Mouse (Mus musculus) cerebellum, adult 11 months (tissue): ENCODE data around the gene Tedc2.

Experiments used
- DNase-seq: peaks from one replicate; pipeline ENCODE4 v3.0.0; 2022

Gene Tedc2

DNA sequence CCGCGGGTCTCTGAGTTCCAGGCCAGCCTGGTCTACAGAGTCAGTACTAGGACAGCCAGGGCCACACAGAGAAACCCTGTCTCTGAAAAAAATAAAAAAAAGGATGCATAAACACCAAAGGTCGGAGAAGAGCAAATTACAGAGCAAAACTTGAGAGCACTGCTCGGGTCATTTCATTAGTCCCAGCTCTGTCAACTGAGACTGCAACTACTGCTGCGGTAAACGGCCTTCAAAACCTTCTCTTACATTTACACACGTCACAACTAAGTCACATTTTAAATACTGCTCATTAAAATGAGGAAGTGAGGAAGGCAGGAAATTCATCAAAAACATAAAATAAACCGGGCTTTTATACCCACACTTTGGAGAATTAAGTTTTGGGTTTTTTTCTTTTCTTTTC is 27.8 kb downstream of the Tedc2 start:
- no peak for DNase-seq

- no peak for DNase-seq
Measured at GRCm38 (mm10) chr17:24191481-24191880, 29.2 kb downstream of the Tedc2 start.

DNA sequence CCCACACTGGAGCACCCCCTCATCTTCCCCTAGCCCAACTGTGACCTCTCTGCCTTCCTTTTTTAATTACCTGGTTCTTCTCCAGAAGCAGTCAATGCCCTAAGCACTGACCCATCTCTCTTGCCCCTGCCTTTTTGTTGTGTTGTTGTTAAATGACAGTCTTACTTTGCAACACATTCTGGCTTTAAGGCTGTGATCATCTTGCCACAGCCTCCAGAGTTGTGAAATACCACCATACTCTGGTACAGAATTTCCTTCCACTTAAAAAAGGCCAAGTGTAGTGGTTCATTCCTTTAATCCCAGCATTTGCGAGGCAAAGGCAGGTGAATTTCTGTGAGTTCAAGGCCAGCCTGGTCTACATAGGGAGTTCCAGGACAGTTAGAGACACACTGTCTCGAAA is 29.7 kb downstream of the Tedc2 start:
- no peak for DNase-seq

- DNase-seq = no peak
Measured at GRCm38 (mm10) chr17:24174259-24174658, 46.4 kb downstream of the Tedc2 start.

- peak; percentile 58 for DNase-seq
Measured at GRCm38 (mm10) chr17:24173423-24173822, 47.2 kb downstream of the Tedc2 start.

DNA sequence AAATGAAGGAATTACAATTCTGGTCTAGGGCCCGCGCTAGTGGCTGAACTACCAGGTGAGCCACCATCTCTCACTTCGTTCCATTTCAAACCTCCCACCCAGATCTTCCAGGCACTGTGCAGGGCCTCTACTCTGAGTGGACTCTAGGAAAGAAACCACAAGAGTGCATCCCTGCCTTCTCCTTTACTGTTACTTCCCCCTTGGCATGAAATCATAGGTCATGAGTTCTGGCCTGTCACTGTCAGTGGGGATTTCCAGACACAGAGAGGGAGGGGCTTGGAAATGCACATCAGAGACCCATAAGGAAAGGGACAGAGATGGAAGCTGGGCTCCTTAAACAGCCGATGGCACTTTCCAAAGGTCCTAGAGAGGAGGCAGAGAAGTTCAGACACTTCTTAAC is 48.9 kb downstream of the Tedc2 start:
- no peak for DNase-seq

DNA sequence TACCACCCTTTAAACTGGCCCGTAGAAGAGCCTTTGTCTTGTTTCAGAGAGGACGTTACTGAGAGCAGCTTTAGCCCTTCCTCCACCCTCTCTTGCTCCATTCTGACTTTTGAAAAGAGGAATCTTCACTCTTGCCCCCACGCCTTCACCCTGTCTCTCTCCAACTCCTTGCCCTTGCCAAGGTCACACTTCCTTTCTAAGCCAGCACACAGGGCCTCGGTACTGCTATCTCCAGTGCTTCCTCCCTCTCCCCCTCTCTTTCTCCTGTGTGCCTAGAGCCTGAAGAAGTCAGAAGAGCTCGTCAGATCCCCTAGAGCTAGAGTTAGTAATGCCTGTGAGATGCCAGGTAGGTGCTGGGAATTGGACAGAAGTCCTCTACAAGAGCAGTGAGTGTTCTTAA is 49.9 kb downstream of the Tedc2 start:
- no peak for DNase-seq

DNA sequence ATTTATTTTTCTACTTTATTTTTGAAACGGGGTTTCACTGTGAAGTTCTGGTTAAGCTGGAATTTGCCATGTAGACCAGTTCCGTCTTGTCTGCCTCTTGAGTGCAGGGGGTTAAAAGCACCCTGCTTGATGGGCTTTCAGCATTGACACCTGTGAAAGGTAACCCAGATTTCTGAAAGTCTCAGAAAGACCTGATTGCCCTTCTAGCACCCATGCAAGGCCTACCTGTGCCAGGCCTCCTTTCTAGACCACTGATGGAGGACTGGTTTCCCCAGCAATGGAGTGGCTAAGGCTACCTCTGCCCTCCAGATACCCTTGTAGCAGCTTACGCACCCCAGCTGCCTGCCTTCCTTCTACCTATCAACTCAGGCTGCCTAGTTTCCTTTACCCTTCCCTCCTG is 50.5 kb downstream of the Tedc2 start:
- DNase-seq = no peak

DNA sequence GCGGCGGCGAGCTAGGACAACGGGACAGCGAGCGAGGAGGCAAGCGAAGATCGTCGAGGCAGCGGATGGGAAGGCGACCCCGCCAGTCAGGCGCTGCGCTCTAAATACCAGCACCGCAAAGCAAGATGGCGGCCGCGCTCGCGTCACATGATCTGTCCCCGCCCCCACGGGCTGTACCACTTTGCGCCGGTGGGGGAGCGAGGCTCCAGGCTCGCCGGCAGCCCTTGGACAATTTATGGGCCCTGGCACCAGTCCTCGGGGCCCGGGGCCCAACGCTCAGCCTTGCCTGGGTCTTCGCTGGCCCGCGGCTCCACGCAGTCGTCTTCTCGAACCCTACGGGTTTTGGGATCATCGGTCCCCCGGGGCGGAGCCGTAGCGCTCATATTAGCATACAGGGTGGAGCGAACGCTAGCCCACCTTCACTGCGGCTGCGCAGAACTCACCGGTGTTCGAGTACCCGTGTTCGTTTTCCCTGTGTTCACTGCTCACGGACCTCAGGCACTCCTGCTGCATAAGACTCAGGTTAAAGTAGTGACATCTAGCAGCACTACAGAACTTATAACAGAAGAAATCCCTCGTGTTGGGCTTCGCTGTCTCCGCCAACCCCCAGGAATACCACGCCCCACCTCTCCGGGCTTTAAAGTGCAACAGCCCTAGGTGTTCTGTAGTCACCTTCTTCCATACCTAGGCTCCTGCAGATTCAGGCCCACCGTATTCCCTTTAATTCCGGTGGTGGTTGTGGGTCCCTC is 51.2 kb downstream of the Tedc2 start, which contains the start of gene Atp6v0c:
Atp6v0c (minus strand) TSS at position 386 of the 749 bp plus-strand sequence.
- peak; percentile 96 for DNase-seq

DNA sequence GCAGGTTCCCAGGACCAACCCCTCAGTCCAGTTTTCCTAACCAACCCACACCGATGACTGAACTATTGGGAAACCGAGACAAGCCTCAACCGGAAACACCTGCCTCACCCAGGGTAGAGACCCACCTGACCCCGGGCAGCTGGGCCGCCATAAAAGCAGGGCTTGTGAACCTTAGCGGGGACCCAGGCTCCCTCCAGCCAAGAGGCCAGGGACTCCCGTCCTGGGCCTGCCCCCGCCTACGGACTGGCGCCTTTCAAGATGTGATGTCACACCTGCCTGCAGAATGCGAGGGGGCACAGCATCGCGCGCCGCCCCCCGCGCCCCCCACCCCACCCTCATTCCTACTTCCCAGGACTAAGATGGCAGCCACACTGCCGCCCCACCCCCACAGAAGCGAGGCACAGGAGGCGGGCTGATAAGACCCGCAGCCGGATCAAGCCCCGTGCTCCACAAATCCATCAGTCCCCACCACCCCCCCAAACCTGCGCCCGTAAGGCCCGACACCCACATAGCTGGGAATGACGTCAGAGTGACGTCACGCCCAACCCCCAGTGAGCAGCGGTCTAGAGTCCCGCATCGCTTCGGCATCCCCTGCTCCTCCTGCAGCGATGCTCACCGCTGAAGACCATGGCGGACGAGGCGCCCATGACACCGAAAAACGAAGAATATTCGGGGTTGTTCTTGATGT is 51.9 kb downstream of the Tedc2 start:
- DNase-seq = peak; percentile 78

GRCm38 (mm10) chr17:24167891-24168505 is 52.7 kb downstream of the Tedc2 start:
- DNase-seq = no peak

DNA sequence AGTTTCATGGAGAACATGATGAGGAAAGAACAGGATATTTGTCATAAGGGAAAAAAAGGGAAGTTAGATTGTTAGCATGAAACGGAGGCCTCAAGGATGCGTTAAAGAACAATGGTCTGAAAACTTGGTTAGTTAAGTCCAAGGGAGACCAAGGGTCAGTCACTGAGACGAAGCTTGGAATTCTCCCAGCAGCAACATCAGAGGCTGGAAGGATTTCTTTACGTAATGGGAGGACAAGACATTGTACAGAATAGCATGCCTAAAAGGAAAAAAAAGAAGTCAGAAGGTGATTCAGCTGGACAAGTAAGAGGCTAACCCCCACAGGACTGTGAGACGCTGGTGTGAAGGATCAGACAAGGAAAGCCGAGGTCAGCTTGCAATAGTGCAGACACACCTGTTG is 53.5 kb downstream of the Tedc2 start:
- DNase-seq = no peak
